Mouse (Mus musculus) CD4-positive naive resting alpha-beta T cell, adult 57 days (primary cell): ENCODE data around the gene Cmpk2. TPM values are rescaled to one million over a fixed set of nuclear protein-coding genes. Genes with fewer than 3 reads are reported as not detected.

Experiments
- total RNA-seq: library from RNA; stranded (reverse); gene quantifications from one replicate; pipeline ENCODE4 v1.2.4, GENCODE M21; 2023

Cmpk2 gene
- total RNA-seq: 5.4 TPM

DNA sequence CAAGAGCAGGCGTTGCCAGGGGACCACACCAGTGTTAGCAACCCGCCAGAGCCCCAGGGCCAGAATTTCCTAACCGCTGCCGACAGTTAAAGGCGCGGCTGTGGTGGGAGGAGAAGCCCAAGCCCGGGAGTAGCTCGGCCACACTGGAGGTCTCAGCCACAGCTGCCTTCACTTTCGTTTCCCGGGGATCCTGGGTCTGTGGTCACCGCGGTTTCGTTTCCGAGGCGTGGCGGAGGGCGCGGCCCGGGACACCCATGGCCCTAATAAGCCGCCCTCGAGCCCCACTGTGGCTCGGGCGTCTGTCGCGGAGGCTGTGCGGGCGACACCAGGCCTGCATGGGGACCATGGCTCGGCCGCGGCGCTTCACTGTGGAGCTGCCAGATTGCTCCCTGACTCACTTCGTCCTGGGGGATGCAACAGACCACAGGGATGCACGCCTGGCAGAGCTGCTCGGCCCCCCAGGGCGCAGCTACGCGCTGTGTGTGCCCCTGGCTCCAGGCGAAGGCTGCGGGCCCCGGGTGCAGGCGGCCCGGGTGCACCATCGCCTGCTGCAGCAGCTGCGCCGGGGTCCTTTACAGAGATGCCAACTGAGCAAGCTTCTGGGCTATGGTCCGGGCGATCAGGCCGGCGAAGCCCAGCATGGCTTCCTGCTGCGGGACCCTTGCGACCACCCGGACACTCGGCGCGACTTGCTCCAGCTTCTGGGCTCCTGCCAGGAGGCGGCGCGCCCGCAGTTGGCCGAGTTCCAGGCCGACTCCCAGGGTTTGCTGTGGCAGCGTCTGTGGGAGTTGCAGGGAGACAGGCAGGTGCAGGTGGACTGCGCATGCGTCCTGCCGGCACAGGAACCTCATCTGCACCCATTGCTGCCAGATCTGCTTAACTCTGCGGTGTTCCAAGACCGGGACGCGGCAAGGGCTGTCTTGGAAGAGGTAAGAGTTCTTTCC is at the start of gene Cmpk2:
Gene Cmpk2, plus strand, starts transcription at position 107 of the 944 bp plus-strand sequence.

DNA sequence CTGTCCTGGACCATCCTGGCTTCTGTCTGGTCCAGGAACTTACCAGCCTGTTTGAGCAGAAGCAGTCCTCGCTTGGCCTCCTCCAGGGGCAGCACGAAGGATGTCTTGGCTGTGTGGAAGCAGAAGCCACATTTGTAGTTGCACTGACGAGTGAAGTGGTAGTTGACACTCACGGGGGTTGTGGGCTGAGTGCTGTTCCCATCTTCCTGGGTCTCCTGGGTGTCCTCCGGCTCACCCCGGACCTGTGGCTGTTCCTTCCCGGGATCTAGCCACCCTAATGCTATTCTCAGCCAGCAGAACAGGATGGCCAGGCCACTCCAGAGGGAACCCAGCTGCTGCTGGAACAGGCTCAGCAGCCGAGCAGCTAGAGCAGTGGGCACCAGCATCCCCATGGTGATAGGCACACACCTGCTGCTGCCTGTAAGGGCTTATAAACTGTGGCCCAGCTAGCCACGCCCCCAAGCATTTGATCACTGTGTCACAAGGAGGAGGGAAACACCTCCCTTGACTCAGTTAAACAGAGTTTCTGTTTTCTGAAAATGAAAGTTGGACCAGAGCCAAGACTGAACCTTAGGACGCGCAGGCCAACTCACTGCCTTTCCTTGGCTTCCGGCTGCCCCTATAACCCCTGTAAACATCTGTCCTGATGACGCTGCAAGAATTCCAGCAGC is 12.8 kb upstream of the Cmpk2 start, which contains the start of gene Rsad2:
Gene Rsad2, minus strand, starts transcription at position 425 of the 671 bp plus-strand sequence.

Other genes with a start within 250 kb of the Cmpk2 start
- gene Rnf144a, start 54.0 kb upstream of the Cmpk2 start, total RNA-seq: 42.3 TPM
- 1.9 TPM for gene Rsad2, start 12.8 kb upstream of the Cmpk2 start, total RNA-seq